Mouse (Mus musculus) heart, postnatal 0 days (tissue): ENCODE results near the gene Xk.

Experiments
- CTCF ChIP-seq: IDR thresholded peaks from 2 replicates; pipeline ENCODE4 v1.5.1; 2016; ENCODE audit warnings: antibody characterized with exemption, control low read depth, low read depth
- EP300 ChIP-seq: IDR thresholded peaks from 2 replicates; pipeline ENCODE4 v1.6.1; 2016; ENCODE audit warnings: antibody characterized with exemption, low read depth

DNA sequence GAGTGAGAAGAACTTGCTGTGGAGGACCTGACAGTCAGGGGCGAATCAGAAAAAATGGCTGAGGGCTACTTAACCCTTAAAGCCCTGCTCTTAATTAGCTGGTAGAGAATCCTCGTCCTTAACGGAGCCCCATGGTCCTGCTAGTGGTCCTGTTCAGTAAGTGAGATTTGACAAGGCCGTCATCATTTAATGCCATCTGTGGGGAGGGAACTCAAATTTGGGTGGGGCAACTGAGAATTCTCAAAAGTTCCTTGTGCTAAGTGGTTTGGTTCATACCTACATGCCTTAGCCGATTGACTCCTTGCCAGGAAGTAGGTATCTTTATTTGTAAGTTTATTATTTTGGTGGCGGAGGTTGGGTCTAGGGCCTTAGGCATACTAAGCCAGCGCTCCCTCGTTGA is 1.8 kb downstream of the Xk start:
- TF ChIP-seq CTCF, result no peak
- no peak for TF ChIP-seq EP300
